Mouse (Mus musculus) heart, embryonic 13.5 days (tissue): Measurements from ENCODE around the gene Rpp25. TPM values are rescaled to one million over a fixed set of nuclear protein-coding genes. Genes with fewer than 3 reads are reported as not detected.

Source experiments
- ATAC-seq: fragments of 200-750 bp; cut with Nextera tagmentation; 2 replicates; pipeline ENCODE4 v1.8.0; 2017; ENCODE audit warnings: moderate TSS enrichment; ENCODE audit not compliant: insufficient number of reproducible peaks, low FRiP score, low TSS enrichment; ENCODE audit errors: extremely low read depth
- H3K27ac ChIP-seq: fragments of 300-500 bp; sonication (generic); replicated peaks from 2 replicates; pipeline ENCODE4 v1.5.1; 2015; ENCODE audit warnings: moderate library complexity, mild to moderate bottlenecking, inconsistent platforms
- H3K27me3 ChIP-seq: fragments of 300-500 bp; sonication (generic); replicated peaks from 2 replicates; pipeline ENCODE4 v1.6.1; 2015; ENCODE audit warnings: mild to moderate bottlenecking, inconsistent platforms
- H3K36me3 ChIP-seq: fragments of 300-500 bp; sonication (generic); 2 replicates; pipeline ENCODE4 v1.6.1; 2015; ENCODE audit warnings: mild to moderate bottlenecking, inconsistent platforms
- H3K4me1 ChIP-seq: fragments of 300-500 bp; sonication (generic); 2 replicates; pipeline ENCODE4 v1.6.1; 2015; ENCODE audit warnings: inconsistent platforms
- H3K4me2 ChIP-seq: fragments of 300-500 bp; sonication (generic); 2 replicates; pipeline ENCODE4 v1.6.1; 2015; ENCODE audit warnings: inconsistent platforms, mild to moderate bottlenecking, moderate library complexity
- H3K4me3 ChIP-seq: fragments of 300-500 bp; sonication (generic); 2 replicates; pipeline ENCODE4 v1.5.1; 2015; ENCODE audit warnings: moderate library complexity, mild to moderate bottlenecking, inconsistent platforms
- H3K9ac ChIP-seq: fragments of 300-500 bp; sonication (generic); 2 replicates; pipeline ENCODE4 v1.6.1; 2015; ENCODE audit warnings: inconsistent platforms, mild to moderate bottlenecking, moderate library complexity
- H3K9me3 ChIP-seq: fragments of 300-500 bp; sonication (generic); 2 replicates; pipeline ENCODE4 v1.6.1; 2016; ENCODE audit warnings: inconsistent platforms
- WGBS: fragments of 180-500 bp; shearing (Covaris S2); methylation state at CpG from one replicate; pipeline ENCODE4 v1.1.7; 2015; ENCODE audit warnings: mixed read lengths; 5-methylcytosine and 5-hydroxymethylcytosine counted together
- polyA plus RNA-seq: library from polyadenylated mRNA; unstranded; fragments of >200 nt; fragmentation: Nextera tagmentation; extraction: Ambion mirVana; gene quantifications from 2 replicates; pipeline ENCODE4 v1.2.1, GENCODE M21; 2015

The Rpp25 gene
- polyA plus RNA-seq, 1 experiment from 2014 or later = 13.5 TPM

GRCm38 (mm10) chr9:57497236-57497635 is 6.6 kb upstream of the Rpp25 start:
- Histone ChIP-seq H3K4me1 (peaks cover 17% of the 10 kb centered on the region), H3K9me3 (no peaks in the 10 kb centered on the region), H3K27me3 (peaks cover 46% of the 10 kb centered on the region), H3K4me3 (no peak overlapping the region), H3K4me2 (no peak overlapping the region), H3K27ac (no peak overlapping the region), H3K9ac (no peak overlapping the region), H3K36me3 (no peaks in the 10 kb centered on the region)
- 56% methylated on average over 5 of the region's 5 CpGs for WGBS
- no peak for ATAC-seq

DNA sequence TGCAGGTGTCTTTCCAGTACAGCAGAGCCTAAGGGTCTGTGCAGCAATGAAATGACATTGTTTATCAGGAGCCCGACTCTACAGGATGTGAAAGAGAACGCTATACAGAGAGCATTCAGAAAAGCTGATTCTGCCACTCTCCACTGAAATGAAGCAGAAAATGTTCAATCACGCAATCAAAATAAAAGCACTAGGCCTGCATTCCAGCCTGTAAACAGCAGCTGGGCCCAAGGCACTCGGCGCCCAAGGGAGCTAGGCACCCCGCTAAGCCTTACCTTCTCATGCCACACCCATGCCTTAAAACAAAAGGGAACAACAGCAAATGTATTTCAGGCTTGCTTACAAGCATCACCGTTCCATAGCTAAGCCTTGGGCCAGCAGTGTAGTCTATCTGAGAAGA is 5.3 kb upstream of the Rpp25 start:
- Histone ChIP-seq H3K9me3 (no peaks in the 10 kb centered on the region), H3K9ac (no peak overlapping the region), H3K27ac (no peak overlapping the region), H3K27me3 (peaks cover 59% of the 10 kb centered on the region), H3K4me3 (no peak overlapping the region), H3K36me3 (no peaks in the 10 kb centered on the region), H3K4me2 (no peak overlapping the region), H3K4me1 (peaks cover 28% of the 10 kb centered on the region)
- no peak for ATAC-seq
- 57% methylated on average over 7 of the region's 7 CpGs for WGBS

- ATAC-seq = no peak
- no peaks in the 10 kb centered on the region for H3K36me3 ChIP-seq
- H3K4me1 ChIP-seq = peaks cover 54% of the 10 kb centered on the region
- peak overlapping the region; percentile 97 for H3K4me2 ChIP-seq
- 23% methylated on average over 13 of the region's 13 CpGs for WGBS
- no peak overlapping the region for H3K27ac ChIP-seq
- H3K9me3 ChIP-seq = no peaks in the 10 kb centered on the region
- peaks cover 76% of the 10 kb centered on the region for H3K27me3 ChIP-seq
- peak overlapping the region; percentile 47 for H3K9ac ChIP-seq
- peak overlapping the region; percentile 28; the same call in 1 of the 2 replicates for H3K4me3 ChIP-seq
Measured at GRCm38 (mm10) chr9:57501452-57501851, 2.4 kb upstream of the Rpp25 start.

DNA sequence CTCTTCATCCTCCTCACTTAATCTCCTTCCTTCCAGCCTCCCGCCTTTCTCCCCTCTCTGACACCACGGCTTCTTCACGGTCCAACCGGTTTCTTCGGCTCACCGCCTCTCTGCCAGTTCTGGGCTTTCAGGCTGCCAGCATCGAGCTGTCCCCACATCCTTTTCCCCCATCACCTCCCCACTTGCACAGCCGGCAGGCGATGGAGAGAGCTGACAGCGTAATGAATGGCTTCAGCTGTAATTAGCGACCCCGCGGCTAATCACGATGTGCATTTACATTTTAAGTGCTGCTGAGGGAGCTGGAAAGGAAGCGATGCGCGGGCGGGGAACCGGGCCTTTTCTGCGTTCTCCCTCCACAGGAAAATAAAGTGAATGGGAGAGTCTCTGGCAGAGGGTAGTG is 2.0 kb upstream of the Rpp25 start:
- peaks cover 58% of the 10 kb centered on the region for H3K4me1 ChIP-seq
- no peaks in the 10 kb centered on the region for H3K9me3 ChIP-seq
- ATAC-seq = no peak
- 10% methylated on average over 20 of the region's 20 CpGs for WGBS
- no peaks in the 10 kb centered on the region for H3K36me3 ChIP-seq
- peak overlapping the region; percentile 28 for H3K4me3 ChIP-seq
- H3K27me3 ChIP-seq = peaks cover 76% of the 10 kb centered on the region
- H3K27ac ChIP-seq = no peak overlapping the region
- H3K9ac ChIP-seq = peak overlapping the region; percentile 47
- peak overlapping the region; percentile 97 for H3K4me2 ChIP-seq

DNA sequence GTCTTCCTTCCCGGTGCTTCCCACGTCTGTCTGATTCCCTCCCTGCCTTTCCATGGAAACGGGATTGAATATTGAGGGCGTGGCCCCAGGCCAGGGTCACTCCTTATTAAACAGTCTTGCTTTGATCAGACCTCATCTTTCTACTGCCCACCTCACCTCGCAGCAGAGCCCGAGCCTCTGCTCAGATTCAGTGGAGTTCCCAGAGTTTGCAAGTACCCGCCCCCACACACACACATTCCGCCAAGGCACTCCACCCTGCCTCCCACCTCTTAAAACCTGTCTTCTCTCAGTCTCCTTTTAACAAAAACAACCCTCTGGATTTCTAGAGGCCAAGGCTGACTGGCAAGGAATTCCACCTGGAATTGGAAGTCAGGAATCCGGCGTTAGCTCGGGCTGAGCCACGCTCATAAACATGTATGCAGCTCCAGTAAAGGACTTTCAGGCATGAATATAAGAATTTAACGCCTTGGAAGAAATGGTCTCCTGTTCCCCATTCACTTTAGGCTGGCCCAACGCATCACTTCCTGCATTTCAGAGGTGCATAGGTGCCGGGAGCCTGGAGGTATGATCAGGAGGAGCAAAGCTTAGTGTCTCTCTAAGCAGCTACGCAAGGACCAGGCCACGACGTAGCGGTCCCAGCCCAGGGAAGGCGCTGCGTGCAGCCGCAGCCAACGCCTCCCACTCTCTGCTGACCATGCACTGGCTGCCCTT is 760 bp upstream of the Rpp25 start:
- H3K27ac ChIP-seq = no peak overlapping the region
- H3K4me3 ChIP-seq = peak overlapping the region; percentile 56
- no peaks in the 10 kb centered on the region for H3K9me3 ChIP-seq
- 7% methylated on average over 23 of the region's 23 CpGs for WGBS
- H3K27me3 ChIP-seq = peaks cover 68% of the 10 kb centered on the region
- H3K9ac ChIP-seq = peak overlapping the region; percentile 76
- ATAC-seq = no peak
- H3K4me2 ChIP-seq = peak overlapping the region; percentile 97
- H3K4me1 ChIP-seq = peaks cover 58% of the 10 kb centered on the region
- H3K36me3 ChIP-seq = no peaks in the 10 kb centered on the region

DNA sequence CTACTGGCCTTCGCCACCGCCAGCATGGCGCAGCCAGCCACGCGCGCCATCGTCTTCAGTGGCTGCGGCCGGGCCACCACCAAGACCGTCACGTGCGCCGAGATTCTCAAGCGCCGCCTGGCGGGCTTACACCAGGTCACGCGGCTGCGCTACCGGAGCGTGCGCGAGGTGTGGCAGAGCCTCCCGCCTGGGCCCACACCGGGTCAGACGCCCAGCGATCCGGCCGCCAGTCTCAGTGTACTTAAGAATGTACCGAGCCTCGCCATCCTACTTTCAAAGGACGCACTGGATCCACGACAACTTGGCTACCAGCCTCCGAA is 515 bp downstream of the Rpp25 start:
- H3K9ac ChIP-seq = peak overlapping the region; percentile 76
- peak overlapping the region; percentile 82 for H3K27ac ChIP-seq

GRCm38 (mm10) chr9:57504891-57505290 is 1.1 kb downstream of the Rpp25 start:
- H3K36me3 ChIP-seq = no peaks in the 10 kb centered on the region
- H3K4me1 ChIP-seq = peaks cover 58% of the 10 kb centered on the region
- H3K27me3 ChIP-seq = peaks cover 53% of the 10 kb centered on the region
- peak overlapping the region; percentile 97 for H3K4me2 ChIP-seq
- no peak for ATAC-seq
- no peaks in the 10 kb centered on the region for H3K9me3 ChIP-seq
- peak overlapping the region; percentile 82 for H3K27ac ChIP-seq
- peak overlapping the region; percentile 56 for H3K4me3 ChIP-seq
- 46% methylated on average over 10 of the region's 10 CpGs for WGBS
- peak overlapping the region; percentile 76 for H3K9ac ChIP-seq

More for the DNA sequence above, 515 bp downstream of the Rpp25 start:
- Histone ChIP-seq H3K4me3 (peak overlapping the region; percentile 56), H3K9me3 (no peaks in the 10 kb centered on the region), H3K4me1 (peaks cover 58% of the 10 kb centered on the region), H3K27me3 (peaks cover 58% of the 10 kb centered on the region), H3K4me2 (peak overlapping the region; percentile 97), H3K36me3 (no peaks in the 10 kb centered on the region)
- ATAC-seq = peak; percentile 55
- WGBS = under 1% methylated on average over 34 of the region's 34 CpGs

DNA sequence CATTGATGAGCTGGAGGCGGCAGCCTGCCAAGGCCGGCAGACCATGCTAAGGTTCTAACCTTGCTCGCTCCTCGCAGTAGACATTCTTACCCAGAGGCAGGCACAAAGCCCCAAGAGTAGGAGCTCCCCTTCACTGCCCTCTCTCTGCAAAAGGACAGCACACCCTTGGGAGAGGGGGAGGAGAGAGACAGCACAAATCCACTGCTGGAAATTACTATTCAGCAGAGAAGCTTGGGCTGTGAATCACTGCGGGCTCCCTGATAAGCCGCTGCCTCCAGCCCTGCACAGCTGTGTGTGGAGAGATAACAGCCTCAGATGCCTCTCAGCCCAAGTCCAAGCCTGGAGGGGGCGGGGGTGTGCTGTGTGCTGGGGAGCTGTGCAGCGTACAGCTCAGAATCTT is 1.9 kb downstream of the Rpp25 start:
- Histone ChIP-seq H3K4me2 (peak overlapping the region; percentile 97), H3K36me3 (no peaks in the 10 kb centered on the region), H3K4me3 (peak overlapping the region; percentile 56), H3K27me3 (peaks cover 45% of the 10 kb centered on the region), H3K27ac (peak overlapping the region; percentile 82), H3K9me3 (no peaks in the 10 kb centered on the region), H3K9ac (peak overlapping the region; percentile 24), H3K4me1 (peaks cover 58% of the 10 kb centered on the region)
- WGBS = 0% methylated on average over 8 of the region's 8 CpGs
- ATAC-seq = peak; percentile 78

- H3K4me3 ChIP-seq = no peak overlapping the region
- peaks cover 4% of the 10 kb centered on the region; the same call in 1 of the 2 replicates for H3K27me3 ChIP-seq
- no peak overlapping the region for H3K4me2 ChIP-seq
- WGBS = 77% methylated on average over 2 of the region's 2 CpGs
- no peak for ATAC-seq
- H3K36me3 ChIP-seq = no peaks in the 10 kb centered on the region
- no peaks in the 10 kb centered on the region for H3K9me3 ChIP-seq
- no peak overlapping the region for H3K27ac ChIP-seq
- peaks cover 13% of the 10 kb centered on the region for H3K4me1 ChIP-seq
- H3K9ac ChIP-seq = no peak overlapping the region
Measured at GRCm38 (mm10) chr9:57510577-57510976, 6.8 kb downstream of the Rpp25 start.

DNA sequence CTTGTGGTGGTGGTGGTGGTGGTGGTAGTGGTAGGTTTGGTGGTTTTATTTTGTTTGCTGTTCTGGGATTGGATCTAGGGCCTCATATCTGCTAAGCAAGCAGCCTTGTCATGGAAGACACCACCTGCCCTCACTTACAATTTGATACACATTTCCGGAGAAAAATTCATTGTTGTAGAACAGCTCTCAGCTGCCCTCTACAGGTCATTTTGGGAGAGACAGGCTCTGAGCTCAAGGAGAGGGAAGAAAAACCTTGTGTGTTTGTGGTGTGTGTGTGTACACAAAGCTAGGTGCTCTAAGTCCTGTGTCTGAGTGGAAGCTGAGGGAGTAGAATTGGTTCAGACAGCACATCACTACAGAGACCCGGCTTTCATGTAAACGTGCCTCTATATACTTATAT is 13.3 kb downstream of the Rpp25 start:
- WGBS = 5% methylated on average over 3 of the region's 3 CpGs
- no peak overlapping the region for H3K9ac ChIP-seq
- H3K27me3 ChIP-seq = 0 out of 2 replicates have a peak, but pooled peaks cover 4% of the 10 kb centered on the region
- no peak for ATAC-seq
- H3K36me3 ChIP-seq = no peaks in the 10 kb centered on the region
- no peak overlapping the region for H3K4me2 ChIP-seq
- no peaks in the 10 kb centered on the region for H3K9me3 ChIP-seq
- H3K27ac ChIP-seq = no peak overlapping the region
- H3K4me3 ChIP-seq = no peak overlapping the region
- peaks cover 7% of the 10 kb centered on the region for H3K4me1 ChIP-seq

- Histone ChIP-seq H3K4me1 (peaks cover 39% of the 10 kb centered on the region), H3K4me3 (peak overlapping the region; percentile 90), H3K36me3 (no peaks in the 10 kb centered on the region), H3K9ac (peak overlapping the region; percentile 97), H3K4me2 (peak overlapping the region; percentile 77), H3K27me3 (no peaks in the 10 kb centered on the region), H3K9me3 (no peaks in the 10 kb centered on the region), H3K27ac (peak overlapping the region; percentile 99)
- 0 out of 2 replicates have a peak, but pooled peaks have one; percentile 6 for ATAC-seq
- WGBS = 26% methylated on average over 16 of the region's 16 CpGs
Measured at GRCm38 (mm10) chr9:57520375-57521055, 16.7 kb downstream of the Rpp25 start.
